Mouse (Mus musculus) E14TG2a.4 (cell line): ENCODE measurements at regions not wholly inside any gene's neighbourhood (a gene's known extent, or its start where the extent isn't known, plus 50 kb on each side); places are given as distances from the start of the nearest gene placed in this dataset.

ENCODE experiments used
- CTCF ChIP-seq: conservative IDR thresholded peaks from 2 replicates; pipeline ENCODE4 v1.5.1; 2014; ENCODE audit warnings: low read length
- NANOG ChIP-seq: IDR thresholded peaks from 2 replicates; pipeline ENCODE4 v1.6.1; 2014; ENCODE audit warnings: borderline replicate concordance, low read length, mixed read lengths
- POU5F1 ChIP-seq: IDR thresholded peaks from 2 replicates; pipeline ENCODE4 v1.6.1; 2014; ENCODE audit warnings: low read length, borderline replicate concordance

- TF ChIP-seq CTCF (no peak), NANOG (no peak), POU5F1 (no peak)
Measured at GRCm38 (mm10) chr10:98741398-98741797, 172.8 kb upstream of the Atp2b1 start.
